Mouse (Mus musculus) kidney, adult 18-20 months (tissue): ENCODE data around the gene Tfip11.
"Not testable (repeated sequence)": the region's sequence is repeated elsewhere in the genome, so short reads cannot be mapped to it uniquely, and the experiment has no call there.

ENCODE experiments used
- DNase-seq: peaks from one replicate; pipeline ENCODE4 v3.0.0; 2021

Tfip11 gene

GRCm38 (mm10) chr5:112290536-112290880, 35.6 kb upstream of the Tfip11 start:
- DNase-seq, result no peak

- no peak for DNase-seq
Observed at GRCm38 (mm10) chr5:112291866-112292265, 34.3 kb upstream of the Tfip11 start.

GRCm38 (mm10) chr5:112292343-112292980, 33.7 kb upstream of the Tfip11 start:
- DNase-seq, result no peak

- DNase-seq, result no peak
Observed at GRCm38 (mm10) chr5:112293800-112294199, 32.4 kb upstream of the Tfip11 start.

GRCm38 (mm10) chr5:112294696-112295095, 31.5 kb upstream of the Tfip11 start:
- no peak for DNase-seq

GRCm38 (mm10) chr5:112295162-112295561, 31.0 kb upstream of the Tfip11 start:
- DNase-seq, result no peak

GRCm38 (mm10) chr5:112295564-112295963, 30.6 kb upstream of the Tfip11 start:
- DNase-seq, result no peak

- no peak for DNase-seq
Observed at GRCm38 (mm10) chr5:112296404-112297181, 29.6 kb upstream of the Tfip11 start.

GRCm38 (mm10) chr5:112297257-112297656, 28.9 kb upstream of the Tfip11 start:
- no peak for DNase-seq

GRCm38 (mm10) chr5:112298226-112298988, 27.8 kb upstream of the Tfip11 start:
- peak; percentile 45 for DNase-seq

GRCm38 (mm10) chr5:112299399-112299798, 26.8 kb upstream of the Tfip11 start:
- no peak for DNase-seq

GRCm38 (mm10) chr5:112300112-112300511, 26.0 kb upstream of the Tfip11 start:
- no peak for DNase-seq

GRCm38 (mm10) chr5:112300721-112301308, 25.3 kb upstream of the Tfip11 start:
- DNase-seq, result no peak

GRCm38 (mm10) chr5:112301694-112302093, 24.5 kb upstream of the Tfip11 start:
- DNase-seq, result no peak

- no peak for DNase-seq
Observed at GRCm38 (mm10) chr5:112302310-112302709, 23.8 kb upstream of the Tfip11 start.

GRCm38 (mm10) chr5:112305842-112306241, 20.3 kb upstream of the Tfip11 start:
- no peak for DNase-seq

- no peak for DNase-seq
Observed at GRCm38 (mm10) chr5:112313222-112313885, 12.8 kb upstream of the Tfip11 start.

GRCm38 (mm10) chr5:112316468-112316867, 9.7 kb upstream of the Tfip11 start:
- DNase-seq, result no peak

- DNase-seq, result no peak
Observed at GRCm38 (mm10) chr5:112317328-112317727, 8.8 kb upstream of the Tfip11 start.

GRCm38 (mm10) chr5:112319343-112319742, 6.8 kb upstream of the Tfip11 start:
- DNase-seq, result not testable (repeated sequence)

GRCm38 (mm10) chr5:112320379-112320778, 5.8 kb upstream of the Tfip11 start:
- DNase-seq, result no peak

- DNase-seq, result no peak
Observed at GRCm38 (mm10) chr5:112320936-112321335, 5.2 kb upstream of the Tfip11 start.

GRCm38 (mm10) chr5:112321376-112321775, 4.8 kb upstream of the Tfip11 start:
- no peak for DNase-seq
